Mouse (Mus musculus) spleen, adult 2 months (tissue): ENCODE measurements around the gene Nexn. TPM values are rescaled to one million over a fixed set of nuclear protein-coding genes. Genes with fewer than 3 reads are reported as not detected.
A peak's percentile ranks its signal among the peaks of the same experiment; 100 is the strongest.

Experiments
- DNase-seq, 2 experiments: peaks; one replicate each; pipeline versions ENCODE4 v3.0.0 to v3.0.0-alpha.2; 2012 to 2021; ENCODE audit warnings: low spot score in 2 of 2, low read depth in 1 of 2
- H3K27ac ChIP-seq: fragments of 200-500 bp; 2 replicates; pipeline ENCODE4 v1.5.1; 2012; ENCODE audit warnings: low read length, inconsistent platforms; ENCODE audit not compliant: insufficient read depth
- H3K27me3 ChIP-seq: fragments of 200-500 bp; 2 replicates; pipeline ENCODE4 v1.6.1; 2012; ENCODE audit warnings: mild to moderate bottlenecking, moderate library complexity, low read length, inconsistent platforms; ENCODE audit not compliant: control insufficient read depth, insufficient read depth
- H3K36me3 ChIP-seq: fragments of 200-500 bp; 2 replicates; pipeline ENCODE4 v1.6.1; 2012; ENCODE audit warnings: mild to moderate bottlenecking, low read length, inconsistent platforms; ENCODE audit not compliant: control insufficient read depth, insufficient read depth
- H3K4me1 ChIP-seq: fragments of 200-500 bp; 2 replicates; pipeline ENCODE4 v1.6.1; 2011; ENCODE audit warnings: inconsistent platforms; ENCODE audit not compliant: control insufficient read depth, insufficient read depth, insufficient read length
- H3K4me3 ChIP-seq: fragments of 200-500 bp; 2 replicates; pipeline ENCODE4 v1.5.1; 2011; ENCODE audit warnings: mild to moderate bottlenecking, inconsistent platforms; ENCODE audit not compliant: insufficient read depth, insufficient read length; ENCODE audit errors: extremely low read depth
- CTCF ChIP-seq: fragments of 200-500 bp; IDR thresholded peaks from 2 replicates; pipeline ENCODE4 v1.5.1; 2011; ENCODE audit warnings: mild to moderate bottlenecking, inconsistent platforms; ENCODE audit not compliant: insufficient read depth, insufficient read length, insufficient replicate concordance; ENCODE audit errors: extremely low read depth
- POLR2A ChIP-seq: fragments of 200-500 bp; IDR thresholded peaks from 2 replicates; pipeline ENCODE4 v1.6.1; 2011; ENCODE audit warnings: low read depth, low read length, inconsistent platforms
- WGBS: fragments of 180-500 bp; shearing (Covaris S2); methylation state at CpG from one replicate; pipeline ENCODE4 v1.1.7; 2018; 5-methylcytosine and 5-hydroxymethylcytosine counted together
- polyA plus RNA-seq: library from polyadenylated mRNA; depleted of rRNA; stranded (reverse); fragments of >200 nt; gene quantifications from 2 replicates; pipeline ENCODE4 v1.2.3, GENCODE M21; 2012

The Nexn gene
- polyA plus RNA-seq, 1 experiment: 0.18 TPM

DNA sequence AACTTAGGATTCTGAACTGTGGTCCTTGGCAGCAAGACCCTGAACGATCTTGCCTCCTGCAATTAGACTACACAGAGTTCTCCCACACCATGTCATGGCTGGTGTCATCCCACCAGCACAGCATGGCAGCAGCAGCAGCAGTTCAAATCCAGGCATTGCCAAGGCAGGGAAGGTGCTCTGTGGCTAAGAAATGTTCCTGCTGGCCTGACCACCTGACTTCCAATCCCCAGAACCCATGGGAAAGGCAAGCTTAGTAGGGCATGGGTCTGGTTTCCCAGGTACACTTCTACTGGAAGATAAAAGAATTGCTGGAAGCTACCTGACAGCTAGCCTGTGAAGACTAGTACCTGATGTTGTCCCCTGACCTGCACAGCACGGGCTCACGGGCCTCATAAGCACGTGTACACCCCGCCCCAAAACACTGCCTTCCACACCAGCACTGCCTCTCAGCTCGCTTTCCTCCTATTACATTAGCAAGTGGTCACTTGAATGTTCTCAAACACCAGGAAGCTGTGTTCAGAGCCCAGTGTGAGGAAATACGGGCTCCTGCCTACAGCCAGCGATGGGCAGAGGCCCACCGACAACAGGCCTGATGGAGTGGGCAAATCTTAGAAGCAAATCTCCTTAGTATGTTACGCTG is 5.0 kb upstream of the Nexn start:
- Histone ChIP-seq H3K4me3 (no peak overlapping the region), H3K36me3 (peaks cover 2% of the 10 kb centered on the region), H3K27me3 (no peaks in the 10 kb centered on the region), H3K4me1 (no peaks in the 10 kb centered on the region), H3K27ac (no peak overlapping the region)
- DNase-seq: no peak
- 93% methylated on average over 10 of the region's 10 CpGs for WGBS
- no peak for TF ChIP-seq POLR2A
- TF ChIP-seq CTCF: no peak

DNA sequence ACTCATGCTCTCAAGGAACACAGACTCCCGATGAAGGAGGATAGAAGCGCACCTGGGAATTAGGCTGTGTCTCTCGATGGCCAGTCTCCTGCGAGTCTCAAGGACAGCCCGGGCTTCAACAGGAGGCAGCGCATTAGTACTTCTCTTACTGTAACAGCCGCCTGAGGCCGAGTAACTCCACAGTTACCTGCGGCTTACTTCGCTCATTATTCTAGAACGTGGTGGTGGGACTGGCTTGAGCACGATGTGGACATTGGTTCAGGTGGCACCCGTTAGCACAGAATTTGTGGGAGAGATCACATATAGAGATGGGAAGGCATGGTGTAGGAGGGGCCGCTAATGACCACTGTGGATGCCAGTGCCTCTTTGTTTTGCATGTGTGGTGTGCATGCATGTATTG is 1.9 kb upstream of the Nexn start:
- no peak overlapping the region for H3K4me3 ChIP-seq
- DNase-seq: no peak
- H3K27me3 ChIP-seq: peaks cover 8% of the 10 kb centered on the region
- no peaks in the 10 kb centered on the region; the same call in 1 of the 2 replicates for H3K4me1 ChIP-seq
- no peak overlapping the region for H3K27ac ChIP-seq
- H3K36me3 ChIP-seq: no peaks in the 10 kb centered on the region
- 92% methylated on average over 14 of the region's 14 CpGs for WGBS
- TF ChIP-seq CTCF (no peak), POLR2A (no peak)

- peaks cover 8% of the 10 kb centered on the region for H3K27me3 ChIP-seq
- no peak for TF ChIP-seq CTCF
- TF ChIP-seq POLR2A: no peak
- H3K4me1 ChIP-seq: no peaks in the 10 kb centered on the region; the same call in none of the 2 replicates
- DNase-seq: no peak
- H3K4me3 ChIP-seq: peak overlapping the region; percentile 23; the same call in 1 of the 2 replicates
- 4% methylated on average over 60 of the region's 63 CpGs for WGBS
- H3K27ac ChIP-seq: peak overlapping the region; percentile 53
- H3K36me3 ChIP-seq: no peaks in the 10 kb centered on the region
Measured at GRCm38 (mm10) chr3:152265351-152266035, 657 bp downstream of the Nexn start.

GRCm38 (mm10) chr3:152264830-152265229 is 1.3 kb downstream of the Nexn start:
- TF ChIP-seq POLR2A (no peak), CTCF (no peak)
- DNase-seq: no peak
- Histone ChIP-seq H3K36me3 (no peaks in the 10 kb centered on the region), H3K4me3 (no peak overlapping the region), H3K27me3 (peaks cover 8% of the 10 kb centered on the region), H3K4me1 (no peaks in the 10 kb centered on the region; the same call in none of the 2 replicates), H3K27ac (no peak overlapping the region)
- 77% methylated on average over 12 of the region's 12 CpGs for WGBS

DNA sequence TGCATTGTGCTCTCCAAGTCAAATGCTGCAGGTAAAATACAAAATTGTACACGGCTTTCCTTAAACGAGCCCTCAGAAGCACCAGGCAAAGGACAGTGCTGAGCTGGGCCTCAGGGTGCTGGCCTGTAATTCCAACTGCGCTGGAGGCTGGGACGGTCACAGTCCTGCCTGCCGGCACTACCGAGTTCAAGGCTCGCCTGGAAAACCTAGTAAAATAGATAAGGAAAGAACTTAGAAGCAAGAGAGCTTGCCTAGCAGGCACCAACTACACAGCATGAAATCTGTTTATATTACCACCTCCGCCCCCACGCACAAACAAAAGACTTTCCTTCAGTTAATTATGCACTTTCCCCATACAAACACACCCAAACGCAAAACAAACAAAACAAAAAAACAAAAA is 1.8 kb downstream of the Nexn start:
- no peak overlapping the region for H3K27ac ChIP-seq
- DNase-seq: no peak
- WGBS: 89% methylated on average over 10 of the region's 10 CpGs
- H3K4me1 ChIP-seq: no peaks in the 10 kb centered on the region; the same call in none of the 2 replicates
- H3K4me3 ChIP-seq: no peak overlapping the region
- TF ChIP-seq CTCF (no peak), POLR2A (no peak)
- peaks cover 8% of the 10 kb centered on the region for H3K27me3 ChIP-seq
- no peaks in the 10 kb centered on the region for H3K36me3 ChIP-seq

DNA sequence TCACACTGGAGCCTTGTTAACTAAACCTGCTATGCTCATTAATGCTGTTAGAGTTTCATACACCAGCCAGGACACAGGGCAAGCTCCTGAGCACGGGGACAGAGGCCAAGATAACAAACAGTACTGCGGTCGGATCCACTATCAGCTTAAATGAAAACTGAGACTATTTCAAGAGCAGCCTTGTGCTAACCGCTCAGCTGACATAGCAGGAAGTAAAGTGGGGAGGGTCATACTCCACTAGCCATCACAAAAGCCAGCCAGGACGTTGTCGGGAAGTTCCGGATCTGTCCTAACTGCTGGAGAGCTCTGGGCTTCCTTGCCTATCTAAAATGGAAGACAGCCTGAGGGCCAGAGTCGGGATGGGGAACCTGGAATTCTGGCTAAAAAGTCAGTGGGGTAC is 4.2 kb downstream of the Nexn start:
- Histone ChIP-seq H3K4me3 (no peak overlapping the region), H3K36me3 (no peaks in the 10 kb centered on the region), H3K4me1 (no peaks in the 10 kb centered on the region; the same call in none of the 2 replicates), H3K27ac (no peak overlapping the region), H3K27me3 (peaks cover 8% of the 10 kb centered on the region)
- no peak for DNase-seq
- WGBS: 27% methylated on average over 8 of the region's 8 CpGs
- no peak for TF ChIP-seq CTCF
- no peak for TF ChIP-seq POLR2A

DNA sequence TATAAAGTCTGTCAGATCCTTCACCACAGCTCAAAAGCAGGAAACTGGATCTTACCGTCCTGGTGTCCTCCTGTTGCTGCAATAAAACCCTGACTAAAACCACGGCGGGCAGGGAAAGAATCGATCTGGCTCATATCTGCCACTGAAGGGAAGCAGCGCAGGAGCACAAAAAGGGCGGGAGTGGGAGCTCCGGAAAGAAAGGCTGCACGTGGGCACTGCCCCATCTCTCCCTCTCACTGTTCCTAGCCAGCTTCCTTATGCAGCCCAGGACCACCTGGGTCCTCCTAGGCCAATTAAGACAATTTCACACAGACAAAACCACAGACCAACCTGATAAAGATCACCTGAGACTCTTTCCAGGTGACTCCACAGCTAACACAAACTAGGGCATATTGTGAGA is 4.7 kb downstream of the Nexn start:
- Histone ChIP-seq H3K27ac (no peak overlapping the region), H3K4me1 (no peaks in the 10 kb centered on the region; the same call in none of the 2 replicates), H3K27me3 (peaks cover 8% of the 10 kb centered on the region), H3K36me3 (no peaks in the 10 kb centered on the region), H3K4me3 (no peak overlapping the region)
- DNase-seq: no peak
- TF ChIP-seq CTCF (no peak), POLR2A (no peak)
- WGBS: 18% methylated on average over 8 of the region's 8 CpGs
